Mouse (Mus musculus) ovary, postnatal 36 days (tissue): Measurements from ENCODE around the gene Six6.

Experiments
- DNase-seq: peaks from one replicate; pipeline ENCODE4 v3.0.0; 2022; ENCODE audit warnings: low spot score, mixed read lengths

Gene Six6

DNA sequence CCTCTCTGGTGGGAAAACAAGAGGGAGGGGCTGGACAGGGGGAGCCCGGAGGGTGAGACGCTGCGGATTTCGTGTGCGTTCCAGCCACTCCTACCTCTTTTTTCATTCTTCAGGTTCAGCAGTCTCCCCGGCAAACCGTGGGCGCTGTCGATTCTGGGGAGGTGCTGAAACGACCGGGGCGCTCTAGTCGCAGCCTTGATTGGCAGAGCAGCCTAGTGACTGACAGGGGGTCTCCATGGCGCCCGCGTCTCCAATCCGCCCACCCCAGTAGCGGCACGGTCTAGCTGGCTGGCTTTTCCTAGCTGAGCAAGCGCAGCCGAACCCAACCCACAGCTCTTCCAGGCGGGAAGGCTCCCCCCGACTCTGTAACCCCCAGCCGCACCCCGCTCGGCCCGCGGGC lies at the start of gene Six6:
Six6 (plus strand) TSS at position 277 of the 400 bp plus-strand sequence.
- DNase-seq = no peak

DNA sequence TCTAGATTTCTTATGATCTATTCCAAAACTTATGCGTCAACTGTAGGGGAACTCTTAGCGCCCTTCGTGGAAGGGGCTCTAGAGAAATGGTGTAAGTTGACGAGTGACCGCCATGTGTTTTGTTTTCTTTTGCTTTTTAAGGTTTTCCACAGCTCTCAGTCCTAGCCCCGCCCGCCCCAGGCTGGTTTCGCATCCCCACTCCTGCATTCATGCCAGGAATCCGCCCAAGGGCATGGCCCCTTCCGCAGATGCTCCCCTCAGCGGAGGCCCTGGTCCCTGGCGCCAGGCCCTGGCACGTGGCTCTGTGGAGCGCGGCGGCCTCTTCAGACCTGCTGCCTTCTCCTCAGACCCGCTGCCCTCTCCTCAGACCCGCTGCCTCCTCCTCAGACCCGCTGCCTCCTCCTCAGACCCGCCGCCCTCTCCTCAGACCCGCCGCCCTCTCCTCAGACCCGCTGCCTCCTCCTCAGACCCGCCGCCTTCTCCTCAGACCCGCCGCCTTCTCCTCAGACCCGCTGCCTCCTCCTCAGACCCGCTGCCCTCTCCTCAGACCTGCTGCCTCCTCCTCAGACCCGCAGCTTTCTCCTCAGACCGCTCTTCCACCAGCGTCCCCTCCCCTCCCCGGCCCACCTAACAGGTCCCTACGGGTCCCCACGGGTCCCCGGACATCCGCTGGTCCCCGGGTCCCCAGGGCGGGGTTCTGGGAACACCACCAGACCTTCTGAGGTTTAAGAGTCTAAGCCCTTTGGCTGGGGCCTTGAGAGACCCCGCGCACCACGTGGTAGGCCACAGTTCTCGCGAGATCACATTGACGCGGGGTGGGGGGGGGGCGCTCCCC lies 22.3 kb upstream of the Six6 start:
- peak; percentile 26 for DNase-seq

DNA sequence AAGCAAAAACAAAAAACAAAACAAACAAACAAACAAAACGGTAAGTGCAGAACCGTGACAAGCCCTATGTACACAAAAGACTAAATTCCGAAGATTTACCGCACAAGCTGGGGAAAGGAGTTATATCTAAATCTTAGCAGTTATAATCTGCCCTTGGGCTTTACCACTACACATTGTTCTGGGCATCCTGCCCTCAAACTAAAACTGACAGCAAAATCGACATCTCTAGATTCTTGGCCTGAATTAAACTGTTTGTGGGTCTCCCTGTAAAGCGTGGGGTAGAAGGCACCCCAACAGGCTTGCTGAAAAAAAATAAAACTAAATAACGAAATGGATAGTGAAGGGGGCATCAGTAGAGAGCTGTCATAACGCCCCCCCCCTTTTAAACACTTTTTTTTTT lies 2.9 kb upstream of the Six6 start:
- no peak for DNase-seq

DNA sequence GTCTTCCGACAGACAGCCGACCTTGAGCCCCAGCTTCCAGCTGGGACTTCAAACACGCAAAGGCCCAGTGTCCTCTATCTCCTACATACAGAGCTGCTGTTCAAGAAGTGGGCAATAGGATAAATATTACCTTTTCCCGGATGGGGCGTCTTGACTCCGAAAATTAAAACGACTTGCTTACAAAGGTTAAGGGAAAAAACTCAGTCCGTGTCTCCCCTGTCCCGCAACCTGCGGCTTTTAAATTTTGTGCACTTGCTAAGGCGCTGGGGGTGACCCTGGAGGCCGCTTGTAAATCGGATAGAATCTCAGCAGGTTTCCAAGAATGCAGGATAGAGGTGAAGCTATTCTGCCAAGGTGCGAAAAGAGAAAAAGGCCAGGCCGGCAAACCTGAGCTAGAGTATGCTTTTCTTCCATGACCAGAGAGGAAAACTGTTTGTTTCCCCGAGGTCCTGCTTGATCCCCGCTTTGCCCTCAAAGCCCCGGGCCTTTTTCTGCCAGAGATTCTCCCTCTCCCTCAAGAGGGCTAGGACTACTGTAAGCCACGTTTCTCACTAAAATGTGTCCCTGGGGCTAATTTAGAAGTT lies 2.1 kb upstream of the Six6 start:
- no peak for DNase-seq

DNA sequence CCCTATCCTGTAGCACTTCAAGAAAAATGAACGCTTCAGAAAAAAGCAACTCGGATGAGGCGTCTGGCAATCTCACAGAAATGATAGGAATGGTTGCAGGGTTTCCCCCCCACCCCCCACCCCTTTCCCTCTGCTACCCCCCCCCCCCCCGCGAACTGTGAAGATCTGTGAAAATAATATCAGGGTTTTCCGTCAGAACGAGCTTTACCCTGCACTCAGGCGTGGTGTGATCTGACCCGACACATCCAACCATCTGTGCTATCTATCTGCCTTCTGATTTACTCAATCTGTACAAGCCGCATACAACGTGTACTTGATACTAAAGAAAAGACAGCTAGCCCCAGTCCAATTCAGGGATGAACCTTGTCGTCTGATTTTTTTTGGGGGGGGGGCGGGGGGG lies 1.5 kb upstream of the Six6 start:
- no peak for DNase-seq

DNA sequence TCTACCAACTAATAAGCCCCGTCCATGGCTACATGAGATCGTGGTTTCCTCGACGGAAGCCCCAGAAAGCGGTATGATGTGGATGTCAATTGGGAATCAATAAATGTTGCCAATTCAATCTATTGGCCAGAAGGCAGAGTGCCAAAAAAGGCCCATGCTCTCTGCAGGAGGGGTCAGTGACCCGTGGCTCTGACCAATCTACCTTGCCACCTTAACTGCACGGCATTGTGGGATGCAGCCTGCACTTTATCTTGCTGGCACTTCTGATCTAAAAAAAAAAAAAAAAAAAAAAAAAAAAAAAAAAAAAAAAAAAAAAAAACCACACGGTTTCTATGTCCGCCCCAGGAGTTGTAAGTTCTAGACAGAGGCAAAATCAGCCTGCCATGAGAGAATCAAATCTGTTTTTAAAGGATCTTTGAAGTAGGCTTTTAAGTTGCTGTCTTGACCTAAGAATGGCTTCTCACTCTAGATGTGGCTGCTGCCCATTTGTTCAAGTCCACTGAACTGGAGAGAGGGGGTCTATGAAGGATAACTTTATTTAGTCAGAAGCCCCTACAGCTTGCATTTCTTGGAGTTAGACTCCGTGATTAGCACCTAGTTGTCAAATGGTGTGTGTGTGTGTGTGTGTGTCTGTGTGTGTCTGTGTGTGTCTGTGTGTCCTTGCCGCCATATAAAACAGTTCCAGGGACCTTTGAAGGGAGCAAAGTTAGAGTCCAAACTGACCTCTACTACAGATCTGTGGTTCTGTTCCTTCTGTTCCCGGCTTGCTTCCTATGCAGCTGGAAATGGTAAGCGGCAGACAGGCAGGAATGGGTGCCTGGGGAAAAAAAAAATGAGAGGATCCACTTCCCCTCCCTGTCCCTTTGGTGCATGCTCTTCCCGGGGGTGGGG lies 847 bp upstream of the Six6 start:
- no peak for DNase-seq

DNA sequence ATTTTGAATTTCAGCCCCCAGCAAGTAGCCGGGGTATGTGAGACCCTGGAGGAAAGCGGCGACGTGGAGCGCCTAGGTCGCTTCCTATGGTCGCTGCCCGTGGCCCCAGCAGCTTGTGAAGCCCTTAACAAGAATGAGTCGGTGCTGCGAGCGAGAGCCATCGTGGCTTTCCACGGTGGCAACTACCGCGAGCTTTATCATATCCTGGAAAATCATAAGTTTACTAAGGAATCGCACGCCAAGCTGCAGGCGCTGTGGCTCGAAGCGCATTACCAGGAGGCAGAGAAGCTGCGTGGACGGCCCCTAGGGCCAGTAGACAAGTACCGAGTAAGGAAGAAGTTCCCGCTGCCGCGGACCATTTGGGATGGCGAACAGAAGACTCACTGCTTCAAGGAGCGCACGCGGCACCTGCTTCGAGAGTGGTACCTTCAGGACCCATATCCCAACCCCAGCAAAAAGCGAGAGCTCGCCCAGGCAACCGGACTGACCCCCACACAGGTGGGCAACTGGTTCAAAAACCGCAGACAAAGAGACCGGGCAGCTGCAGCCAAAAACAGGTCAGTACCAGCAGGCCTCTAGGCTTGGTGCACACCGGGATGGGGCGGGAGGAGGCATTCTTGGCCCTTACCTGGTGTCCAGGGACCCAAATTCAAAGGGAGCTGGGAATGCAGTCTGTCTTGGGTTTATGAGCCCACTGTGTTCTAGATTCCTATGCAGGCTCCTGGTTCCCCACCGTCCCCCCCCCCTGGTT lies 554 bp downstream of the Six6 start, which contains the start of gene 4930447C04Rik:
4930447C04Rik (minus strand) TSS at position 704 of the 751 bp plus-strand sequence.
- no peak for DNase-seq

DNA sequence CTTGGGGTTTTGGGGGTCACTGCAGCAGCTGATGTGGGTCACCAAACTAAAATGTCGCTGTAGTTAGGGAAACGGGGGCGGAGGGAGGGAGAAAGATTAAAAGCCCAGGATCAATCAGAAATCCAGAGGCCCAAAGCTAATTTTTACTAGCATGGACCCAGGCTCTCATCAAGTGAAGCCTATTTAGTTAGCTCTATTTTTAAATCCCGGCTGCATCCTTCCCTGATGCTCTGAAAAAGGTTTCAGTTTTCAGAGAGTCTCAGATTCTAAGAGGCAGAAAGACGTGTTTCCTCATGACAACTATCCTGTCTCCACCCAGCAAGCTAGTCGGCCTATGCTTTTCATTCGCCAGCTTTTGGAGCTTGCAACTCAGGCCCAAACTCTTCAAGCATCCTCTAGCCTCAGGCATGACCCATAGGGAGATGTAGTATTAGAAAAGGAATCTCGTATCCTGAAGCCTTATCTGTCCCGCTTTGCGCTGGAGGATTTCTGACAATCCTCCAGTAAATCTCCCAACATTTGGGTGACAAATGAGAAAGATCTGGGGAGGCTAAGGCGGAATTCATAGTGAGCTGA lies 1.2 kb downstream of the Six6 start:
- no peak for DNase-seq

DNA sequence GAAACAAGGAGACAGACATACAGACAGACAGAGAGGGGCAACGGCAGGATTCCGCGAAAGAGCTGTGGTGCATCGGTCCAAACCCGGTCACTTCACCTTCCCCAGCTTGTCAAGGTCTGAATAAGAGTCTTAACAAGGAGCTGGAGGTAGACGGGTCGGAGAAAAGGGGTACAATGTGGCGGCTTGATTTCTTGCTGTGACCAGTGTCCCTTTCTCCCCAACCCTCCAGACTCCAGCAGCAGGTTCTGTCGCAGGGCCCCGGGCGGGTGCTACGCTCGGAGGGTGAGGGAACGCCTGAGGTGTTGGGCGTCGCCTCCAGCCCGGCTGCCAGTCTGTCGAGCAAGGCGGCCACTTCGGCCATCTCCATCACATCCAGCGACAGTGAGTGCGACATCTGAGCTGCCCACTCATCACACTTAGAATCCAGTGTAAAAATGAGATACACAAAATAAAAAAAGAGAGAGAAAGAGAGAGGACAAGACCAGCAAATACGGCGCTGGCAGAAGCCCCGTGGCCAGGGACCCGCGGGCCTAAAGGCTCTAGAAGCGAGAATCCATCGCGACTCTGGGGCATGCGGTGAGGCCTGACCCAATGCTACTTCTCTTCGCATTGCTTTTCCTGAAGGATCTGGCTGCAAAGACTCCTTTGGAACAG lies 1.8 kb downstream of the Six6 start:
- no peak for DNase-seq

DNA sequence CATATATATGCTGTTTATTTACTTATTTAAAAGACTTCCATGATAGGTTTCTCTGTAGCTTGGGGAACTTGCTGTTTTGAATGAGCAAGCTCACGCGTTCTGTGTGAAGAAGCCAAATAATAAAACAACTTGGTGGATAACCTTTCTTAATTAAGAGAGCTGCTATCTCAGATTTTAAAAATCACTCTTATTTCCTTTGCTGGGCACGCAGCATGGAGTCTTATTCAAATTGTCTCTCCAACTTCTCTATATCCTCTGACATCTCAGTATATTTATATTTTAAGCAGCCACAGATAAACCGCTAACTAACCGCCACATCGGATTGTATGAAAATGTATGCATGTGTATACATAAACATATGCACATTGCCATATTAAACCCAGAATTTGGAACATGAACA lies 2.5 kb downstream of the Six6 start:
- no peak for DNase-seq

DNA sequence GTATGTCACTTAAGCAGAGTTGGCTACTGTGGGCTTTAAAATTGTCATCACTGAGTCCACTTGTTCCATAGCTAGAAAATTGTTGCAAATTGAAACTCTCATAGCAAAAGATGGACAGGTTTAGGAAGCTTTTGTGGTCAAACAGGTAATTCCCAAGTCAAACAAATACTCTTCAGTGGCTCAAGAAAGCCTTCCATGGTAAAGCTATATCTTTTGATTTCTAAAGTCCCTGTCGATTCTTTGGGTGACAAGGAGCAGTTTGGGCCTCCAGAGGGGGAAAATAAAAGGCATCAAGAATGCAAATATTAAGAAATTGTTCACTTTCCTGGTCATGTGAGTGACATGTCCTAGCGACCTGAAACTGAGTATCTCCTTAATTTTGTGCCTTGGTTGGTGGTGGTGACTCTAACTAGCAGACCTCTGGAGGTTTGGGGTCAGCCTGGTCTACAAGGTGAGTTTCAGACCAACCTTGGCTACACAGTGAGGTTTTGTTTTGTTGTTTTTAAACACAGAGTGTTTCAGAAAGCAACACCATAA lies 4.0 kb downstream of the Six6 start:
- DNase-seq = no peak

DNA sequence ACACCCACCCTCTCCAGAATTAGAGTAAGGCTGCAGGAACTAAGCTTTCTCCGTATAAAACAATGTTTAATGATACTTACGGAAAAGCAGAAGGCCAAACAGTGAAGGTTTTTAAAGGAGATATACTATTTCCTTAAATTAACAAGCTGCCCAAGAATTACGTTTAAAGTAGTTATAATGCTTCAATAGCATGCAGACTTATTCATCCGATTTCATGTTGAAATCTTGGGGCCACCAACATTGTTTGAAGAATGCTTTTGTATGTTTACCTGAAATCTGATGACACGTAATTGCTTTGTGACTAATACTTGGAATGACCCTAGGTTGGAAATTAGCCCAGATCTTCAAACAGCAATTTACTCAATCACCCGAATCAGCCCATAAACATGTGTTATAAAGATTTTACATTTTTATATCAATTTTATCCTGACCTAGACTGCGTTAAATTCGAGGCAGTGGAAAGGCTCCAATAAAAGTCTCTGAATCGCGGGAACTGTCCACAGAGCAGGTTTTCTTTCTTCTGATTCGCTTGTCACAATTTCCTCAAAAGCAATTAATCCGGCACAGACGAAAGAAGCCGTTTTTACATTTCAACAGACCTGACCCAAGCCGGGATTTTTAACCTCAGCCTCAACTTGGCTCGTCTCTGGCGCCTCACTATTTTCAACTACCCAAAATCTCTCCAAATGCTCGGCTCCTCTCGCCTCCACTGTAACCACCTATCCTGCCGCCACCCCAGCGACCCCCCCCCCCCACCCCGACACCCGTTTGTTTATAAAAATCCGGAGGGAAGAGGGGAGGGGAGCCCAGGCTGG lies 4.9 kb downstream of the Six6 start:
- no peak for DNase-seq

DNA sequence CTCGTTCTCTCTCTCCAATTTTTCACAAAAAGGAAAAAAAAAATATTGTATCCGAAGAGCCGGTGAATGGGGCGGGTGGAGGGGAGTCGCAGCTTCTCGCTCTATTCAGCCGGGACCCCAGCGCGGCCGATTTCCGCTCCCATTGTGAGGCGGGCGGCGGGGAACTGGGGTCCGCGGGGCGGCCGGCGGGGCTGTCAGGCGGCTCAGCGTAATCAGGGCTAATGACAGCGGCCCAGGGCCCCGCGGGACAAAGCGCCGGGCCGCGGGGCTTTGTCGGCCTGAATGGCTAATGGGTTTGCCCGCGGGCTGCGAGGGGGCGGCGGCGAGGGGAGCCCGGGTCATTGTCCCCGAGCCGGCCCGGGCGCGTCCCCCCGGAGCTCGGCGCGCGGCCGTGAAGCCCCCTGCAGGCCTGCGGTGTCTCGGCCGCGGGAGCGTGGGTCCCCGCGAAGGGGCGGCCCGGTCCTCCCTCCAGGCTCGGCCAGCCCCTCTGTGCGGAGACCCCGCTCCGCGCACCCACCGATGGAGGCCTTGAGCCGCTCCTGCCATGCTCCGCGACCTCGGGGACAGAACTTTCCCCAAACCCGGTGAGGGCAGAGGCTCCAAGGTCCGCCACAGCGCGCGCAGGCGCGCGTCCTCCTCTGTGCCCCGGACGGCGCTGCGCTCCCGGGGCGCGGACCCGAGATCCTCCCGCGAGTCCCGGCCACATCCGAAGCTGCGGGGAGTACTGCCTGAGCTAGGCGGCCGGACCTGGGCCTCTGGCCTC lies 5.8 kb downstream of the Six6 start:
- DNase-seq = no peak

DNA sequence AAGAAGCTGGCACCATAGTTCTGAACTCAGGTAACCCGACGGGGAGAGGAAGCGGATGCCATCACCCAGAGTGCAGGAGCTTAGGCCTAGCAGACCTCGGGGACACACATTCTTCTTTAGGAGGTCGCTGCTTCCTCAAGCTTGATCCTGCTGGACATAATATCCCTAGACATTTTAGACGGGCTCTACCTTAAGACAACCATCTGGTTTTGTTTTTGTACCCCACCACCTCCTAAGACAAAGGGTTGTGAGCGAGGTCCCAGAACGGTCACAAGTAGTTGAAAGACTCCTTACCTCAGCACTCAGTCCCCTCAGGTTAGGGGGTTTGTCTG lies 6.3 kb downstream of the Six6 start:
- DNase-seq = no peak

DNA sequence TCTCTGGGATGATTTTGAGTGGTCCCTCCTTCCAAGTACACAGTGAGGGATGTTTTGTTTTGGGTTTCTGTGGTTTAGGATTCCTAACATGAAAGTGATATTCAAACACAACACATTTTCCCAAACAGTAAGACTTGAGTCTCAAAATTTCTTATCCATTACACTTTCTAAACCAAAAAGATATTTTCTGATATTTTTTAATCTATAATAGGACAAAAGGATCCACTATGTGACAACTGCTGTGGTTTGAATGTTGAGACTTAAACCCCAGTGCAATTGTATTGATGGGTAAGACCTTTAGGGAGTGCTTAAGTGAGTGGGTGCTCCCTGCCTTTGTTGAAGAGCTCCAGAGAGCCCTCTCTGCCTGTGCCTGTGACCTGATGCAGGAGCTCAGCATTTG lies 7.1 kb downstream of the Six6 start:
- no peak for DNase-seq

DNA sequence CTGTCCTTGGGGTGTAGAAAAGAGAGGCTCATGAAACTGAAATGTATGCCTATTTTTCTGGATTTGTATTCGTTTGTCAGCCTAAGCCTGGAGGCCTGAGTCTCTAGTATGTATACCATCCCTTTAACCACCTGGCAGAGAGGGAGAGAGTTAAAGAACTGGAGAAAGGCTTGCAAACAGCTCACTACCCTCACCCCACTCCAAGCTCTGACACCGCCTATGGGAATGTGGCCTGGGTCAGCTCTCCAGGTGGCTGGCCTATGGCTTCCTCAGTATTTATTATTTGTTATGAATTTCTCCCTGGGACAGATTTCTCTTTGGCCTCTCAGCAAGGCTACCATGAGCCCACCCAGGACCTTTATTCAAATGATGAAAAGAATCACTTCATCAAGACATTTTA lies 7.6 kb downstream of the Six6 start:
- no peak for DNase-seq

DNA sequence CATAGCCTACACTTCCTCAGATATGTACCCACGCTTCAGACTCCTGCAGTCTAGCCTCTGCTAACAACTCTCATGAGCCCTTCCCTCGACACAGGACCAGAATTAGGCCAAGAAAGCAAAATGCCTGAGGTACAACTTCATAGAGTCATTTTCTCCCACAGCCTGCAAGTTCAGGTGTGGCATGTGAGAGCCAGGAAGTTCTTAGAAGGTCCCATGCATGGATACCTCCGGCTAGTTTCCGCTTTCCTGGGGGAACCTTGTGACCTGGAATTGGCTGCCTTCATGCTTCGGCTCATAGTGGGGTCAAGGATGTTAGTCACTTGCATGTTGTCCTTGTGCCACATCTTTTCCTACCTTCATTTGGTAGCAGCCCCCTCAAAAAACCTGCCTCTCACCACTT lies 13.4 kb downstream of the Six6 start:
- no peak for DNase-seq

DNA sequence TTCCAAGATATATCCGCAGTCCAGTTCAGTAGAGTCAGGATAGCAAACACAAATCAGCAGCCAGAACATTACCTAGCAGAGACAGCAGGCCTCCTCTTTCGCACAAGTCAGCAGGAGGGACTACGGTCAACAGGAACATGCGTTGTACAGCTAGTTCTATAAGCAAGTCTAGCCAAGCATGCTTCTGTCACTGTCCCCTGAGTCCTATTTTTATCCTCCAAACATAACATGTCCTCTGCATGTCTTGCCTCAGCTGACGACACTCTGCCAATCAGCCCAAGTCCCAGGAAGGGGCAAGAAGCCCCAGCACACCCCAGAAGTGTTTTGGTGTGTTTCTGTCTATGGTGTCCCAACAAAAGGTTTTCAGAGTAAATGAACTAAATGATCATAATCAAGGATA lies 14.2 kb downstream of the Six6 start:
- no peak for DNase-seq

DNA sequence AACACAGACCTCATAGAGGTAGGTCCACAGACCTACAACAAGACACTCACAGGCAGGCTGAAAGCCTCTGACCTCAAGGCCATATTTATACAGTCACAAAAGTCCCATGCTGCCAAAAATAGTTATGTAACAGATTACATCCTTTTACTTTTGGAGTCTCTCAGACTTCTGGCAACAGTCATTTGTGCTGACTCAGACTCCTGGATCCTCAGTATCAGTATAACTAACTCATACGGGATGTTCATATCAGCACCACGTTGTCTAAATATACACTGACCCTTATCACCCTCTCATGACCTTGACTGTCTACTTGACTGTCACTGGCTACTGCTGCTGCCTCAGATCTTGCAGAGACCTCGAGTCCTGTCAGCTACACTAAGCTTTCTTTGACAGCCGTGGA lies 15.2 kb downstream of the Six6 start:
- DNase-seq = no peak
